Mouse (Mus musculus): ENCODE measurements around the gene St6galnac5. TPM values are rescaled to one million over a fixed set of nuclear protein-coding genes. Genes with fewer than 3 reads are reported as not detected.

The St6galnac5 gene
- polyA plus RNA-seq, 1 experiment, result not detected

DNA sequence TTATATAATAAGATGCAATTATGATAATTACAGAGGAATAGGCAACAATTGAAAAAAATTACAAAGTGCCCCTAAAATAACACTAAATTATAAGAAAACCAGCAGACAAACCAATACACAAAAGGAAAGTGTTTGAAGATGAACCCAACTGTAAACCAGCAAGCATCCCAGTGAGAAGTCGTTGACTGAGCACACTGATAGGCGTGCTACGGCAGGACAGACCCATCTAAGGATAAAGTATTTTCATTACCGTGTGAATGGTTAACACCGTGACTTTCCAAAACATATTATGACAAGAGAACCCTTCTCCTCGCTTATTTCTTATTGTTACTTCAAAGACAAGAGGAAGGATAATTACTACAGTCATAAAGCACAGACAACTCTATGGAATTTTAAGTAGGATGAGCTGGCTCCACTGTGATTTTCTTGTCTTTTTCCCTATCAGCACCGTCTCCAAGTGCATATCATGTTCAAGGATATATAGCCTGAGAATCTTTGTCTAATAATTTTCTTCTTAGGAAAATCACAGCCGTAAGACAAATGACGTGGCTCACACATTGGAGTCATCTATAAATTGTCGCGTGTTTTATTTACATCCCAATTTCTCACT lies 34.9 kb downstream of the St6galnac5 start:
- Histone ChIP-seq H3K4me3 (replicated peaks; ENCODE audit: control insufficient read depth, low read depth, low read length) (no peak overlapping the region), H3K27ac (ENCODE audit: control insufficient read depth, insufficient read depth, low read depth, low read length, poor library complexity) (no peak overlapping the region), H3K4me1 (ENCODE audit: control insufficient read depth, insufficient read depth, low read length) (no peaks in the 10 kb centered on the region)
- WGBS, result 87% methylated on average over 11 of the region's 11 CpGs
- no peak for TF ChIP-seq POLR2A (IDR thresholded peaks at IDR 0.05; ENCODE audit: borderline replicate concordance, control insufficient read depth, low read depth, low read length)
- TF ChIP-seq CTCF (IDR thresholded peaks at IDR 0.05; ENCODE audit: control insufficient read depth, insufficient read depth, low read length), result no peak

- no peak overlapping the region for H3K4me3 ChIP-seq (replicated peaks; ENCODE audit: control insufficient read depth, low read depth, low read length)
- no peak overlapping the region for H3K27ac ChIP-seq (ENCODE audit: control insufficient read depth, insufficient read depth, low read depth, low read length, poor library complexity)
- H3K4me1 ChIP-seq (ENCODE audit: control insufficient read depth, insufficient read depth, low read length), result no peaks in the 10 kb centered on the region
- TF ChIP-seq CTCF (IDR thresholded peaks at IDR 0.05; ENCODE audit: control insufficient read depth, insufficient read depth, low read length) (no peak), POLR2A (IDR thresholded peaks at IDR 0.05; ENCODE audit: borderline replicate concordance, control insufficient read depth, low read depth, low read length) (no peak)
- 91% methylated on average over 3 of the region's 3 CpGs for WGBS
These were observed 37.3 kb downstream of the St6galnac5 start for GRCm38 (mm10) chr3:152944766-152945165.

GRCm38 (mm10) chr3:152942985-152943384 lies 39.1 kb downstream of the St6galnac5 start:
- Histone ChIP-seq H3K27ac (ENCODE audit: control insufficient read depth, insufficient read depth, low read depth, low read length, poor library complexity) (no peak overlapping the region), H3K4me3 (replicated peaks; ENCODE audit: control insufficient read depth, low read depth, low read length) (no peak overlapping the region), H3K4me1 (ENCODE audit: control insufficient read depth, insufficient read depth, low read length) (no peaks in the 10 kb centered on the region)
- WGBS, result 56% methylated on average over 11 of the region's 11 CpGs
- TF ChIP-seq POLR2A (IDR thresholded peaks at IDR 0.05; ENCODE audit: borderline replicate concordance, control insufficient read depth, low read depth, low read length), result no peak
- TF ChIP-seq CTCF (IDR thresholded peaks at IDR 0.05; ENCODE audit: control insufficient read depth, insufficient read depth, low read length), result no peak

DNA sequence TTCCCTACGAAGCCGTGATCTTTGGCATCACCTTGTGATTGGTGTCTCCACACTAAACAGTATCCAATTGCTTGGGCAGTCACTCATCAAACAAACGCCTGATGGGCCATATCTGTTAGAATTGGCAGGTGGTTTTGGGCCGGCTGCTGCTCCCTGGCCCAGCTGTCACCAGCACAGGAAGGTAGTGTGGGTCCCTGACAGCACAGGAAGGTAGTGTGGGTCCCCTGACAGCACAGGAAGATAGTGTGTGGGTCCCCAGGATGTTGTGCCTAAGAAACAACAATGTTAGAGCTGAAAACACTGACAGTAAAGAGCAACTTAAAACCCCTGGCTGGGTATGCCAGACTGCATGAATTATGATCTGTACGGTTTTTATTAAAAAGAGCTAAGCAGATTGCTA lies 40.4 kb downstream of the St6galnac5 start:
- Histone ChIP-seq H3K27ac (ENCODE audit: control insufficient read depth, insufficient read depth, low read depth, low read length, poor library complexity) (no peak overlapping the region), H3K4me1 (ENCODE audit: control insufficient read depth, insufficient read depth, low read length) (no peaks in the 10 kb centered on the region), H3K4me3 (replicated peaks; ENCODE audit: control insufficient read depth, low read depth, low read length) (no peak overlapping the region)
- 46% methylated on average over 5 of the region's 5 CpGs for WGBS
- TF ChIP-seq CTCF (IDR thresholded peaks at IDR 0.05; ENCODE audit: control insufficient read depth, insufficient read depth, low read length) (no peak), POLR2A (IDR thresholded peaks at IDR 0.05; ENCODE audit: borderline replicate concordance, control insufficient read depth, low read depth, low read length) (no peak)

- H3K4me3 ChIP-seq (replicated peaks; ENCODE audit: control insufficient read depth, low read depth, low read length), result no peak overlapping the region
- H3K27ac ChIP-seq (ENCODE audit: control insufficient read depth, insufficient read depth, low read depth, low read length, poor library complexity), result no peak overlapping the region
- TF ChIP-seq CTCF (IDR thresholded peaks at IDR 0.05; ENCODE audit: control insufficient read depth, insufficient read depth, low read length) (no peak), POLR2A (IDR thresholded peaks at IDR 0.05; ENCODE audit: borderline replicate concordance, control insufficient read depth, low read depth, low read length) (no peak)
- WGBS, result 40% methylated on average over 3 of the region's 3 CpGs
- no peaks in the 10 kb centered on the region; the same call in 1 of the 2 replicates for H3K4me1 ChIP-seq (ENCODE audit: control insufficient read depth, insufficient read depth, low read length)
These were observed 45.7 kb downstream of the St6galnac5 start for GRCm38 (mm10) chr3:152936313-152936712.

- H3K4me1 ChIP-seq (ENCODE audit: control insufficient read depth, insufficient read depth, low read length), result peaks cover 3% of the 10 kb centered on the region; the same call in 1 of the 2 replicates
- no peak overlapping the region for H3K27ac ChIP-seq (ENCODE audit: control insufficient read depth, insufficient read depth, low read depth, low read length, poor library complexity)
- no peak overlapping the region for H3K4me3 ChIP-seq (replicated peaks; ENCODE audit: control insufficient read depth, low read depth, low read length)
- TF ChIP-seq CTCF (IDR thresholded peaks at IDR 0.05; ENCODE audit: control insufficient read depth, insufficient read depth, low read length) (no peak), POLR2A (IDR thresholded peaks at IDR 0.05; ENCODE audit: borderline replicate concordance, control insufficient read depth, low read depth, low read length) (no peak)
- WGBS, result 81% methylated on average over 3 of the region's 3 CpGs
These were observed 48.3 kb downstream of the St6galnac5 start for GRCm38 (mm10) chr3:152933737-152934136.

GRCm38 (mm10) chr3:152932544-152932943 lies 49.5 kb downstream of the St6galnac5 start:
- WGBS, result 67% methylated on average over 2 of the region's 2 CpGs
- H3K27ac ChIP-seq (ENCODE audit: control insufficient read depth, insufficient read depth, low read depth, low read length, poor library complexity), result no peak overlapping the region
- no peak overlapping the region for H3K4me3 ChIP-seq (replicated peaks; ENCODE audit: control insufficient read depth, low read depth, low read length)
- H3K4me1 ChIP-seq (ENCODE audit: control insufficient read depth, insufficient read depth, low read length), result peaks cover 3% of the 10 kb centered on the region; the same call in 1 of the 2 replicates
- TF ChIP-seq POLR2A (IDR thresholded peaks at IDR 0.05; ENCODE audit: borderline replicate concordance, control insufficient read depth, low read depth, low read length) (no peak), CTCF (IDR thresholded peaks at IDR 0.05; ENCODE audit: control insufficient read depth, insufficient read depth, low read length) (no peak)

GRCm38 (mm10) chr3:152932096-152932495 lies 50.0 kb downstream of the St6galnac5 start:
- Histone ChIP-seq H3K27ac (ENCODE audit: control insufficient read depth, insufficient read depth, low read depth, low read length, poor library complexity) (no peak overlapping the region), H3K4me1 (ENCODE audit: control insufficient read depth, insufficient read depth, low read length) (peaks cover 3% of the 10 kb centered on the region; the same call in 1 of the 2 replicates), H3K4me3 (replicated peaks; ENCODE audit: control insufficient read depth, low read depth, low read length) (no peak overlapping the region)
- 45% methylated on average over 4 of the region's 4 CpGs for WGBS
- TF ChIP-seq POLR2A (IDR thresholded peaks at IDR 0.05; ENCODE audit: borderline replicate concordance, control insufficient read depth, low read depth, low read length), result no peak
- TF ChIP-seq CTCF (IDR thresholded peaks at IDR 0.05; ENCODE audit: control insufficient read depth, insufficient read depth, low read length), result no peak
